Mouse (Mus musculus) embryonic facial prominence, embryonic 11.5 days (tissue): Measurements from ENCODE around the gene Lzts2. TPM values are rescaled to one million over a fixed set of nuclear protein-coding genes. Genes with fewer than 3 reads are reported as not detected.

ENCODE experiments used
- ATAC-seq: fragments of 200-750 bp; cut with Nextera tagmentation; replicated peaks from 2 replicates; pipeline ENCODE4 v1.8.0; 2017; ENCODE audit warnings: low read depth; ENCODE audit not compliant: insufficient number of reproducible peaks, low FRiP score, low TSS enrichment
- DNase-seq: peaks from one replicate; pipeline ENCODE4 v3.0.0-alpha.2; 2015; ENCODE audit warnings: low spot score
- H3K27ac ChIP-seq: fragments of 300-500 bp; sonication (generic); replicated peaks from 2 replicates; pipeline ENCODE4 v1.5.1; 2014; ENCODE audit warnings: mild to moderate bottlenecking, low read depth, low read length, control low read depth
- H3K27me3 ChIP-seq: fragments of 300-500 bp; sonication (generic); 2 replicates; pipeline ENCODE4 v1.6.1; 2014; ENCODE audit warnings: mild to moderate bottlenecking, low read length, moderate library complexity, mixed read lengths; ENCODE audit not compliant: control insufficient read depth, insufficient read depth
- H3K36me3 ChIP-seq: fragments of 300-500 bp; sonication (generic); replicated peaks from 2 replicates; pipeline ENCODE4 v1.6.1; 2014; ENCODE audit warnings: low read depth, mild to moderate bottlenecking, low read length, moderate library complexity, mixed read lengths; ENCODE audit not compliant: control insufficient read depth, insufficient read depth
- H3K4me1 ChIP-seq: fragments of 300-500 bp; sonication (generic); 2 replicates; pipeline ENCODE4 v1.6.1; 2014; ENCODE audit warnings: low read length, mixed read lengths; ENCODE audit not compliant: control insufficient read depth, insufficient read depth
- H3K4me2 ChIP-seq: fragments of 300-500 bp; sonication (generic); 2 replicates; pipeline ENCODE4 v1.6.1; 2014; ENCODE audit warnings: low read depth, mild to moderate bottlenecking, control low read depth, low read length, moderate library complexity
- H3K4me3 ChIP-seq: fragments of 300-500 bp; sonication (generic); 2 replicates; pipeline ENCODE4 v1.5.1; 2014; ENCODE audit warnings: low read depth, low read length, control low read depth
- H3K9ac ChIP-seq: fragments of 300-500 bp; sonication (generic); replicated peaks from 2 replicates; pipeline ENCODE4 v1.6.1; 2014; ENCODE audit warnings: mild to moderate bottlenecking, control low read depth, low read length
- H3K9me3 ChIP-seq: fragments of 300-500 bp; sonication (generic); replicated peaks from 2 replicates; pipeline ENCODE4 v1.6.1; 2016; ENCODE audit warnings: mild to moderate bottlenecking, low read length, inconsistent platforms, mixed read lengths; ENCODE audit not compliant: control insufficient read depth
- WGBS: fragments of 180-500 bp; shearing (Covaris S2); extraction: QIAGEN DNeasy Blood & Tissue Kit; methylation state at CpG from one replicate; pipeline ENCODE4 v1.1.7; 2014; 5-methylcytosine and 5-hydroxymethylcytosine counted together
- polyA plus RNA-seq: library from polyadenylated mRNA; unstranded; fragments of >200 nt; fragmentation: Nextera tagmentation; extraction: Ambion mirVana; gene quantifications from 2 replicates; pipeline ENCODE4 v1.2.1, GENCODE M21; 2014

Gene Lzts2
- polyA plus RNA-seq, 1 experiment from 2014 or later = 53.2 TPM

DNA sequence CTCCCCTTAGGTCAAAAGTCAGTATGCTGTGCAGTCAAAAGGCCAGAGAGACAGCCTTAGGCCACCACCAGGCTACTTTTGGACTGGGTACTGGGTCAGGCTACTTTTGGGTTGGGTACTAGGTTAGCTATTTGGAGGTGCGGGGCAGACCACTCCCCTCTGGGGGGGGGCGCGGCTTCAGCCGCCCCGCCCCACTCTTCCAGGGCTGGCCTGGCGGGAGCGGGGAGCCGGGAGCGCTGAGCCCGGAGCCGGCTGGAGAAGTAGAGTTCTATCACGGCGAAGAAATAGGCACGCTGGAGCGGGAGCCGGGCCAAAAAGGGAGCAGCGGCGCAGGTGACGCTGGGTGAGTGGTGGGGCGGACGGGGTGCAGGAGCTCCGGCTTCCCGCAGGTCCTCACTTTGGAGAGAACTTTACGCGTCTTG lies 778 bp downstream of the Lzts2 start:
- peaks cover 6% of the 10 kb centered on the region for H3K36me3 ChIP-seq
- no peak for ATAC-seq
- peak overlapping the region; percentile 97 for H3K27ac ChIP-seq
- peak overlapping the region; percentile 90 for H3K4me2 ChIP-seq
- H3K4me3 ChIP-seq = peak overlapping the region; percentile 78
- H3K27me3 ChIP-seq = no peaks in the 10 kb centered on the region
- WGBS = under 1% methylated on average over 24 of the region's 25 CpGs
- DNase-seq = peak; percentile 71
- H3K9me3 ChIP-seq = no peaks in the 10 kb centered on the region
- no peaks in the 10 kb centered on the region for H3K4me1 ChIP-seq
- peak overlapping the region; percentile 76 for H3K9ac ChIP-seq

DNA sequence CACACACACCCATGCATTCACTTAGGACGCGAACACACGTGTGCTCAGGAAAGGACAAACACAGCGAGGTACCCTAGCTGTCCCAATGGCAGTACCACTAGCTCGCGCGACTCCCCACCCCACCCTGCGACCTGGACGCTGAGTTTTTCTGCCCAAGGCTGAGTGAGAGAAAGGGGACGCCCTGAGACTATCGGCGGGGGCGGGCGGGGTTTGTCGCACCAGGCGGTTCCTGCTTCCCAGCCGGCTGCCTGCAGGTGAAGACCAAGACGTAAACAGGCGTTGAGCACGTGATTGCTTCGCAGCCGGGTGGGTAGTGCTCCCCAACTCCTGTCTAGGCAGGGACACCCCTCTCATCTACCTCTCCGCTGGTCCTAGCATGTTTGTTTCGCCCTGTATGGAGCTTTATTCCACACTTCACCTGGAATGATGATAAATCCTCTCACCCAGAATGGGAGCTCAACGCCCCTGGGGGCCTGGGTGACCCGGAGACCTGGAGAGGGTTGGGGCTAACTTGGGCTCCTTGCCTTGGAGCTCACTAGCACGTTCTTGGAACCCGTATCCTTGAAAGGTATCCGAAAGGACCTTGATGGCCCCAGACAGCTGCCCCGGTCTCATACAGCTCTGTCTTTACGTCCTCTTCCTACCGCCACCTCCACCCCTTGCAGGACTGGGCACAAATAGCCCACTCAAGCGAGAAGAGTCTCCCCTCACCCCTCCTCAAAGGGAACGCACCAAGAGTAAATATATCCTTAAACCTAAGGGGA lies 1.5 kb downstream of the Lzts2 start:
- Histone ChIP-seq H3K4me2 (peak overlapping the region; percentile 90), H3K4me1 (no peaks in the 10 kb centered on the region), H3K9ac (peak overlapping the region; percentile 76), H3K4me3 (peak overlapping the region; percentile 78), H3K9me3 (no peaks in the 10 kb centered on the region), H3K36me3 (peaks cover 2% of the 10 kb centered on the region; the same call in 1 of the 2 replicates), H3K27ac (peak overlapping the region; percentile 97), H3K27me3 (no peaks in the 10 kb centered on the region)
- 0% methylated on average over 34 of the region's 34 CpGs for WGBS
- ATAC-seq (no peak), DNase-seq (peak; percentile 49)

DNA sequence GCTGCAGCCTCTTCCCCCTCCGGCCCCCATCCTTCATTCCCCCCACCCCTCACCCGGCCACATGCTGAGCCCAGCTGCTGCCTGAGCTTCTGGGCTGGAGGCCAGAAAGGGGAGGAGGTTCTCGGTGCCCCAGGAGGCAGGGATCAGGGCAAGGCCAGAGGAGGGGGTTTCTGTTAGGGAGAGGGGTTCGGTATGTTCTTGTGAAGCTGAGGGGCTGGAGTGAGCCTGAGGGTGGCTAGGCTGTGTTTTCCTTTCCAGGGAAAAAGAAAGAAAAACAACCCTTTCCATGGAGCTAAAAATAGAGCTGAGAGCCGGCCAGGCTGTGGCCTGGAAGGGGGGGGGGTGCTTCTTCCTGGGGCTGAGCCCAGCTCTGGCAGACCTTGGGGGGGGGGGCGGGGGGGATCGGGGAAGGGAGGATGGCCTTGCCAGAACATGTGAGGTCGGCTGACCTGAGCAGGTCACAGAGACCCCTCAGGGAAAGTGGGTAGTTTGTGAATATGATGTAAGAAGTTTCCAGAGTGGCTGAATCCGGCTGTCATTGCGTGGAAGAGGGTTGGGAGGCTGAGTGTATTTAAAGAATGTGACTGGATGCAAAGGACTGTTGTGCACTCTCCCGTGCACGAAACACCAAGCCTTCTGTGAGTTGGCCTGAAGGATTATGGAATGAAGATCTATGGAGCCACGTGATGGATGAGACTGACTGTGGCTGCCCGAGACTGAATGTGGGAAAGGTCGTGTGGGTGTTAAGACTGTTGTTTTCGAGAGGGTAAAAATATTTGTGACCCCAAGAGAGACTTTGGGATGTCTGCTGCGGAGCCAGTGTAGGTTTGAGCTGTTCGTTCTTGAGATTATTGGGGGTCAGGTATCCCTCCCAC lies 2.4 kb downstream of the Lzts2 start:
- peak overlapping the region; percentile 78 for H3K4me3 ChIP-seq
- H3K27me3 ChIP-seq = no peaks in the 10 kb centered on the region
- no peaks in the 10 kb centered on the region for H3K9me3 ChIP-seq
- H3K4me2 ChIP-seq = peak overlapping the region; percentile 90
- DNase-seq = peak; percentile 76
- WGBS = 0% methylated on average over 18 of the region's 18 CpGs
- peaks cover 2% of the 10 kb centered on the region; the same call in 1 of the 2 replicates for H3K4me1 ChIP-seq
- peak overlapping the region; percentile 96 for H3K9ac ChIP-seq
- peak overlapping the region; percentile 97 for H3K27ac ChIP-seq
- peak; percentile 11; the same call in 1 of the 2 replicates for ATAC-seq
- no peaks in the 10 kb centered on the region for H3K36me3 ChIP-seq

DNA sequence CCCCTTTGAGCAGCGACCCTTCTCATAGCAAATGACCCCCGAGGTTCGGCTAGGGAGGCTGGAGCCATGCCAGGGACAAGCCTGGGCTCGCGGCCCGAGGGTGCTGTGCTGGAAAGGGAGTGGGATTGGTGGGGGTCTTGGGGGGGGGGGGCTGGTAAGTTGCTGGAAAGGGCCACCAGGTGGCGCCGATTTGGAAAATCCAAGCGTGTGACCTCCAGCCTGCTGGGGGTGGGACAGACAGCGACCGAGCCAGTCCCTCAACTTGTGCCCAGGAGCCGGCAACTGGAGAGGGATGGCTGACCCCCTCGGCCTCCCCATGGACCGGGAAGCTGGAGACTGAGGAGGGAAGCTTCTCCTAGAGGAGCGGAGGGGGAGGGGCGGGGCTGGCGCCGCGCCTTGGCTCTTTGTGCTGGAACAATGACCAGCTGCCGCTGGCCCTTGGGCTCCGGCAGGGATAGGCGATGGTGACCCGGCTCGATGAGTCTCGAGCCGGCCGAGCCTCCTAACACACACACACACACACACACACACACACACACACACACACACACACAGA lies 3.1 kb downstream of the Lzts2 start:
- H3K27me3 ChIP-seq = no peaks in the 10 kb centered on the region
- WGBS = 0% methylated on average over 18 of the region's 27 CpGs
- H3K36me3 ChIP-seq = no peaks in the 10 kb centered on the region
- H3K27ac ChIP-seq = peak overlapping the region; percentile 97
- H3K9me3 ChIP-seq = no peaks in the 10 kb centered on the region
- peak; percentile 86 for DNase-seq
- H3K4me2 ChIP-seq = peak overlapping the region; percentile 90
- ATAC-seq = peak; percentile 55
- peak overlapping the region; percentile 96 for H3K9ac ChIP-seq
- H3K4me3 ChIP-seq = peak overlapping the region; percentile 78
- H3K4me1 ChIP-seq = peaks cover 2% of the 10 kb centered on the region; the same call in 1 of the 2 replicates

DNA sequence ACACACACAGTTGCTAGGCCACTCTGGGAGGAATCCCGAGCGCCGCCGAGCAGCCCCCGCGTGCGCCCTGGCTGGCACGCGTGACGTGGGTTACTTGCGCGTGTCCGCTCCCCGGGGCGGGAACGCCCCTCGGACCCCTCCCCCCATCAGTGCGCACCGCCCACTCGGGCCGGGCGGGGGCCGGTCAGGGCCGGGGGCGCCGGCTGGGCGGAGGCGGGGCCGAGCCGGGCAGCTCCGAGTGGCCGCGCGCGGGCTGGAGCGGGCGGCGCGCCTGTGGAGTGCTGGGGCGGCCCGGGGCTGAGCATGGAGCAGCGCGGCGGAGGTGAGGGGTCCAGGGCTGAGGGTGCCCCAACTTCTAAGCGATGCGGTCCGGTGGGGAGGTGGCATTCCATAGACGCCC lies 3.7 kb downstream of the Lzts2 start:
- 1% methylated on average over 28 of the region's 48 CpGs for WGBS
- peak overlapping the region; percentile 97 for H3K27ac ChIP-seq
- H3K4me2 ChIP-seq = peak overlapping the region; percentile 90
- peak; percentile 89 for DNase-seq
- H3K4me1 ChIP-seq = peaks cover 2% of the 10 kb centered on the region; the same call in 1 of the 2 replicates
- ATAC-seq = peak; percentile 68
- H3K4me3 ChIP-seq = peak overlapping the region; percentile 78
- H3K27me3 ChIP-seq = no peaks in the 10 kb centered on the region
- peak overlapping the region; percentile 96 for H3K9ac ChIP-seq
- no peaks in the 10 kb centered on the region for H3K9me3 ChIP-seq
- no peaks in the 10 kb centered on the region for H3K36me3 ChIP-seq

DNA sequence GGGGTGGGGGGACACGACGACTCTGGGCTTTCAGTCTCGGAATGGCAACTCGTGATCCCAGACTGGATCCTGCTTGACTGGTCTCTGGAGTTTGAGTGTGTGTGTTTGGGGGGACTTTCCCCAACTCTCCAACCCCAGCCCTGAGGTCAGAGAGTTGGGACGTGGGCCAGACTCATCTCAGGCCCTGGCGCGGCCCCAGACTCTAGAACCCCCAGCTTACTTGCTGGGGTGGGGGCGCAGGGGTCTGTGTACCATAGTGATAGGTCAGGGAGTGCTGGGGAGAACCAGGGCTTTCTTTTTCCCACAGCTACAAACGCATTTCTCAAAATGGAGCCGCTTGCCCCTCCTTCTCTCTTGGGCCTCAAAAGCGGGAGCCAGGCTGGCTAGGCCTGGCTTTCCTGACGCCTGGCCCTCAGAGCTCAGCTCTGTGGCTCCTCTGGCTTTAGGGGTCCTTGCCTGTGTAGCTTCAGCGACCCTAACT lies 4.2 kb downstream of the Lzts2 start:
- H3K27ac ChIP-seq = peak overlapping the region; percentile 97
- WGBS = 0% methylated on average over 13 of the region's 13 CpGs
- H3K4me2 ChIP-seq = peak overlapping the region; percentile 90
- H3K4me3 ChIP-seq = peak overlapping the region; percentile 78
- no peaks in the 10 kb centered on the region for H3K27me3 ChIP-seq
- H3K4me1 ChIP-seq = peaks cover 2% of the 10 kb centered on the region; the same call in 1 of the 2 replicates
- no peaks in the 10 kb centered on the region for H3K9me3 ChIP-seq
- DNase-seq (peak; percentile 53), ATAC-seq (no peak)
- peak overlapping the region; percentile 96 for H3K9ac ChIP-seq
- no peaks in the 10 kb centered on the region for H3K36me3 ChIP-seq

DNA sequence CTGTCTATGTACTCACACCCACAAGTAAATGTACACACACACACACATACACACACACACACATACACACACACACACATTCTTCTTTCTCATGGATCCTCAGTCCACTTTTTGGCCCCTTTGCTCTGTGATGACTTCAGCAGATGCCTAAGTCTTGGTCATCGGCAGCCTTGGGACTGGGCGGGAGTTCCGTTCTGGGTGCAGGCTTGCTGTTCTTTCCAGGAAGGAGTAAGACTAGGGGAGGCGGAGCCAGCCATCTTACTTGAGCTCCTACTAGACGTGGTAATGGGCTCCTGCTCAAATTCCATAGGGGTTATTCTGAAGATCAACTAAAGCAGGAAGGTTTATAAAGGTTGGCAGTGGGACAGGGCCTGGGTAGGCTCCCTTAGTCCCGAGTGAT lies 6.1 kb downstream of the Lzts2 start:
- H3K4me1 ChIP-seq = peaks cover 4% of the 10 kb centered on the region
- WGBS = 59% methylated on average over 6 of the region's 6 CpGs
- H3K36me3 ChIP-seq = peaks cover 6% of the 10 kb centered on the region
- H3K9ac ChIP-seq = no peak overlapping the region
- H3K4me2 ChIP-seq = no peak overlapping the region
- H3K9me3 ChIP-seq = no peaks in the 10 kb centered on the region
- no peak overlapping the region for H3K27ac ChIP-seq
- no peaks in the 10 kb centered on the region for H3K27me3 ChIP-seq
- H3K4me3 ChIP-seq = no peak overlapping the region
- no peak for DNase-seq
- ATAC-seq = no peak
